Mouse (Mus musculus) stomach, postnatal 0 days (tissue): Measurements from ENCODE around the gene Mapk11.

ENCODE experiments used
- CTCF ChIP-seq: IDR thresholded peaks from 2 replicates; pipeline ENCODE4 v1.5.1; 2016; ENCODE audit warnings: antibody characterized with exemption, low read depth, mild to moderate bottlenecking, moderate library complexity
- EP300 ChIP-seq: optimal IDR thresholded peaks from 2 replicates; pipeline ENCODE3; 2016; ENCODE audit warnings: antibody characterized with exemption

- TF ChIP-seq CTCF = no peak
- no peak for TF ChIP-seq EP300
Measured at GRCm38 (mm10) chr15:89103921-89104320, 45.5 kb downstream of the Mapk11 start.
